Mouse (Mus musculus): Measurements from ENCODE around the gene Pigz. TPM values are rescaled to one million over a fixed set of nuclear protein-coding genes. Genes with fewer than 3 reads are reported as not detected.

The Pigz gene
- polyA plus RNA-seq, 1 experiment from 2014 or later = 0.33 TPM

- H3K9ac ChIP-seq (ENCODE audit: low read length) = no peak overlapping the region
- peaks cover 25% of the 10 kb centered on the region for H3K36me3 ChIP-seq (ENCODE audit: control insufficient read depth, insufficient read depth, low read length)
- no peak overlapping the region for H3K27ac ChIP-seq (ENCODE audit: low read length)
- ATAC-seq (ENCODE audit: low read depth) = no peak
- no peaks in the 10 kb centered on the region for H3K4me1 ChIP-seq (replicated peaks; ENCODE audit: control insufficient read depth, insufficient read depth, low read length)
- H3K27me3 ChIP-seq (ENCODE audit: control insufficient read depth, insufficient read depth, low read depth, low read length) = no peaks in the 10 kb centered on the region
- H3K4me3 ChIP-seq (ENCODE audit: low read length) = no peak overlapping the region
- no peak overlapping the region for H3K4me2 ChIP-seq (ENCODE audit: low read depth, low read length)
- 88% methylated on average over 7 of the region's 7 CpGs for WGBS
- no peaks in the 10 kb centered on the region for H3K9me3 ChIP-seq (ENCODE audit: control insufficient read depth, low read length)
These were observed 29.6 kb downstream of the Pigz start for GRCm38 (mm10) chr16:31963224-31963623.

- H3K27me3 ChIP-seq (ENCODE audit: control insufficient read depth, insufficient read depth, low read depth, low read length) = no peaks in the 10 kb centered on the region
- 88% methylated on average over 4 of the region's 4 CpGs for WGBS
- H3K9me3 ChIP-seq (ENCODE audit: control insufficient read depth, low read length) = no peaks in the 10 kb centered on the region
- H3K36me3 ChIP-seq (ENCODE audit: control insufficient read depth, insufficient read depth, low read length) = peaks cover 20% of the 10 kb centered on the region
- H3K4me1 ChIP-seq (replicated peaks; ENCODE audit: control insufficient read depth, insufficient read depth, low read length) = no peaks in the 10 kb centered on the region
- no peak for ATAC-seq (ENCODE audit: low read depth)
- no peak overlapping the region for H3K27ac ChIP-seq (ENCODE audit: low read length)
- H3K4me2 ChIP-seq (ENCODE audit: low read depth, low read length) = no peak overlapping the region
- H3K9ac ChIP-seq (ENCODE audit: low read length) = no peak overlapping the region
- H3K4me3 ChIP-seq (ENCODE audit: low read length) = no peak overlapping the region
These were observed 41.6 kb downstream of the Pigz start for GRCm38 (mm10) chr16:31975258-31975657.

- Histone ChIP-seq H3K4me3 (ENCODE audit: low read length) (no peak overlapping the region), H3K27me3 (ENCODE audit: control insufficient read depth, insufficient read depth, low read depth, low read length) (no peaks in the 10 kb centered on the region), H3K36me3 (ENCODE audit: control insufficient read depth, insufficient read depth, low read length) (peaks cover 17% of the 10 kb centered on the region), H3K27ac (ENCODE audit: low read length) (no peak overlapping the region), H3K9me3 (ENCODE audit: control insufficient read depth, low read length) (no peaks in the 10 kb centered on the region), H3K4me1 (replicated peaks; ENCODE audit: control insufficient read depth, insufficient read depth, low read length) (no peaks in the 10 kb centered on the region), H3K9ac (ENCODE audit: low read length) (no peak overlapping the region), H3K4me2 (ENCODE audit: low read depth, low read length) (no peak overlapping the region)
- no peak for ATAC-seq (ENCODE audit: low read depth)
- WGBS = 93% methylated on average over 3 of the region's 3 CpGs
These were observed 45.9 kb downstream of the Pigz start for GRCm38 (mm10) chr16:31979501-31979900.

GRCm38 (mm10) chr16:31980946-31981345 lies 47.3 kb downstream of the Pigz start:
- no peaks in the 10 kb centered on the region for H3K4me1 ChIP-seq (replicated peaks; ENCODE audit: control insufficient read depth, insufficient read depth, low read length)
- no peak overlapping the region for H3K4me2 ChIP-seq (ENCODE audit: low read depth, low read length)
- no peaks in the 10 kb centered on the region for H3K9me3 ChIP-seq (ENCODE audit: control insufficient read depth, low read length)
- 75% methylated on average over 5 of the region's 5 CpGs for WGBS
- H3K27ac ChIP-seq (ENCODE audit: low read length) = no peak overlapping the region
- peaks cover 17% of the 10 kb centered on the region for H3K36me3 ChIP-seq (ENCODE audit: control insufficient read depth, insufficient read depth, low read length)
- H3K9ac ChIP-seq (ENCODE audit: low read length) = no peak overlapping the region
- H3K4me3 ChIP-seq (ENCODE audit: low read length) = no peak overlapping the region
- H3K27me3 ChIP-seq (ENCODE audit: control insufficient read depth, insufficient read depth, low read depth, low read length) = no peaks in the 10 kb centered on the region
- ATAC-seq (ENCODE audit: low read depth) = no peak

GRCm38 (mm10) chr16:31992039-31992438 lies 58.4 kb downstream of the Pigz start:
- Histone ChIP-seq H3K27ac (ENCODE audit: low read length) (no peak overlapping the region), H3K4me3 (ENCODE audit: low read length) (no peak overlapping the region), H3K36me3 (ENCODE audit: control insufficient read depth, insufficient read depth, low read length) (peaks cover 24% of the 10 kb centered on the region), H3K4me2 (ENCODE audit: low read depth, low read length) (no peak overlapping the region), H3K27me3 (ENCODE audit: control insufficient read depth, insufficient read depth, low read depth, low read length) (no peaks in the 10 kb centered on the region), H3K9me3 (ENCODE audit: control insufficient read depth, low read length) (no peaks in the 10 kb centered on the region), H3K9ac (ENCODE audit: low read length) (no peak overlapping the region), H3K4me1 (replicated peaks; ENCODE audit: control insufficient read depth, insufficient read depth, low read length) (no peaks in the 10 kb centered on the region)
- no peak for ATAC-seq (ENCODE audit: low read depth)
- WGBS = 48% methylated on average over 1 of the region's 1 CpGs

GRCm38 (mm10) chr16:31993195-31993594 lies 59.5 kb downstream of the Pigz start:
- Histone ChIP-seq H3K36me3 (ENCODE audit: control insufficient read depth, insufficient read depth, low read length) (peaks cover 17% of the 10 kb centered on the region), H3K9ac (ENCODE audit: low read length) (no peak overlapping the region), H3K27ac (ENCODE audit: low read length) (no peak overlapping the region), H3K9me3 (ENCODE audit: control insufficient read depth, low read length) (no peaks in the 10 kb centered on the region), H3K4me2 (ENCODE audit: low read depth, low read length) (no peak overlapping the region), H3K4me1 (replicated peaks; ENCODE audit: control insufficient read depth, insufficient read depth, low read length) (no peaks in the 10 kb centered on the region), H3K27me3 (ENCODE audit: control insufficient read depth, insufficient read depth, low read depth, low read length) (no peaks in the 10 kb centered on the region), H3K4me3 (ENCODE audit: low read length) (no peak overlapping the region)
- 97% methylated on average over 4 of the region's 4 CpGs for WGBS
- no peak for ATAC-seq (ENCODE audit: low read depth)

GRCm38 (mm10) chr16:31993946-31994345 lies 60.3 kb downstream of the Pigz start:
- H3K4me1 ChIP-seq (replicated peaks; ENCODE audit: control insufficient read depth, insufficient read depth, low read length) = no peaks in the 10 kb centered on the region
- H3K9me3 ChIP-seq (ENCODE audit: control insufficient read depth, low read length) = no peaks in the 10 kb centered on the region
- no peak overlapping the region for H3K27ac ChIP-seq (ENCODE audit: low read length)
- peaks cover 10% of the 10 kb centered on the region for H3K36me3 ChIP-seq (ENCODE audit: control insufficient read depth, insufficient read depth, low read length)
- H3K4me2 ChIP-seq (ENCODE audit: low read depth, low read length) = no peak overlapping the region
- H3K27me3 ChIP-seq (ENCODE audit: control insufficient read depth, insufficient read depth, low read depth, low read length) = no peaks in the 10 kb centered on the region
- no peak overlapping the region for H3K4me3 ChIP-seq (ENCODE audit: low read length)
- no peak overlapping the region for H3K9ac ChIP-seq (ENCODE audit: low read length)
- no peak for ATAC-seq (ENCODE audit: low read depth)

Small RNA genes lying within 50 kb of the gene (microRNA-seq; reads per million reads assigned to microRNA genes)
- not detected for gene Gm26269

Other genes with a start within 250 kb of the Pigz start
- gene Meltf, start 55.0 kb upstream of the Pigz start, polyA plus RNA-seq (2015; fragmentation: Nextera tagmentation; extraction: Ambion mirVana) = 0.13 and 0.18 TPM in 2 replicates
- 68.1 and 71.8 TPM in 2 replicates for gene 0610012G03Rik, start 14.6 kb downstream of the Pigz start, polyA plus RNA-seq (2015; fragmentation: Nextera tagmentation; extraction: Ambion mirVana)
- gene Ncbp2, start 14.7 kb downstream of the Pigz start, polyA plus RNA-seq (2015; fragmentation: Nextera tagmentation; extraction: Ambion mirVana) = 102 and 107 TPM in 2 replicates
- gene Senp5, start 69.4 kb downstream of the Pigz start, polyA plus RNA-seq (2015; fragmentation: Nextera tagmentation; extraction: Ambion mirVana) = 11.8 and 13.5 TPM in 2 replicates
- gene Pak2, start 145.5 kb downstream of the Pigz start, polyA plus RNA-seq (2015; fragmentation: Nextera tagmentation; extraction: Ambion mirVana) = 33.1 and 36.5 TPM in 2 replicates
- 84.6 and 85.1 TPM in 2 replicates for gene Pigx, start 165.9 kb downstream of the Pigz start, polyA plus RNA-seq (2015; fragmentation: Nextera tagmentation; extraction: Ambion mirVana)
- gene Cep19, start 165.9 kb downstream of the Pigz start, polyA plus RNA-seq (2015; fragmentation: Nextera tagmentation; extraction: Ambion mirVana) = 31.7 and 31.9 TPM in 2 replicates
- 45.8 and 51.1 TPM in 2 replicates for gene Nrros, start 231.7 kb downstream of the Pigz start, polyA plus RNA-seq (2015; fragmentation: Nextera tagmentation; extraction: Ambion mirVana)
- 0.28 TPM in 1 of 2 replicates, not detected in the other for gene Bex6, start 246.0 kb downstream of the Pigz start, polyA plus RNA-seq (2015; fragmentation: Nextera tagmentation; extraction: Ambion mirVana)

Measured in lung, embryonic 16.5 days (tissue).